Mouse (Mus musculus): Measurements from ENCODE around the gene Gopc.
"Not testable (repeated sequence)": the region's sequence is repeated elsewhere in the genome, so short reads cannot be mapped to it uniquely, and the experiment has no call there.

Gene Gopc

DNA sequence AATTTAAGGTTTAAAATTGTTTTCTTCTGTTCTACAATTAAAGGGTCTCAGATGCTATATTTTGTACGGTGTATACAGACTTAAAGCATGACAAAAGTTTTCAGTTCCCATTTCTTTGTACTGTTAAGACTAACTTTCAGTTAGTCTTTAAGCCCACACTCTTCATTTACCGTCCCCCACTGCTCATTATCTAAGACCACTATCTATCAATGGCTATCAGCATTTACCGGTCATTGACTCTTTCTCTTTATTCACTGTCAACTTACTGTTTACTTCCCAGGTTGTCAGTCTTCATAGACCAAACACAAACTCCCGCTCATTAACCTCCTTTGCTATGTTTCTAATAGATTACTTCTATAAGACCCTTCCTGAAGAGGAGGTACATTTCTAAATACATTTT is 5.3 kb upstream of the Gopc start:
- no peak for DNase-seq (ENCODE audit: low spot score in 2 of 2)

DNA sequence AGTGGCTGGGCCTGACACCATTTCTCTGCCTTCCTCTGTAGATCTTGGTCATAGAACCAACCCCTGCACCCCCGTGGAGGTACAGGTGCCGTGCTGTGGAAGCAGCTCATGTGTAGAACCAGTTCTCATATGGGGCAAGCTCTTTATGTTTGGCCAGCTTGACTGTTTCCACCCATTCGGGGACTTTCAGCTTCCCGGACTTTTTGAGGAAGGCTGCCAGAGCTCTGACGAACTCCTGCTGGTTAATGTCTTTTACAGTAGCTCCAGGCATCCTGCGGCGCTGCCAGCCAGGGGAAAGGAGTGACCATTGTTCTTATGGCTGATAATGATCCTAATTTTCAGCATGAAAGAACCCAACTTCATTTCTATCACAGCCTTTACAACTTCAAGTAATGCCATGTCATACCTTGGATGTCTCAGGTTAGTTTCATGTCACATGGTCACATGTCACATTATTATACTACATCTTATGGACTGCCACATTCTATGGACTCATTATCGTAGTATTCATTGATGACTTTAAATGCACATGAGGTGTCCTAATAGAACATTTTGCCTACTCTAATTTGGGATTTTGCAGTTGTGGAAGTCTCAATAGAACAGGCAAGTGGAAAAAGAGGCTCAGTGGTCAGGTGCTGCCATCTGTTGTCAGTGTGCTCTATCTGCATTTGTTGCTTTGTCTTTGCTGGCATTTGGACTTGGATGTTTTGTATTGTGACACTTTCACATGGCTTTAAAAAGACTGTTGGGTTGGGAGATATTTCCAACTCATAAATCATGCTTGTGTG is 3.1 kb upstream of the Gopc start:
- peak in 1 of 2 experiments; percentile 42 for DNase-seq (ENCODE audit: low spot score in 2 of 2)

DNA sequence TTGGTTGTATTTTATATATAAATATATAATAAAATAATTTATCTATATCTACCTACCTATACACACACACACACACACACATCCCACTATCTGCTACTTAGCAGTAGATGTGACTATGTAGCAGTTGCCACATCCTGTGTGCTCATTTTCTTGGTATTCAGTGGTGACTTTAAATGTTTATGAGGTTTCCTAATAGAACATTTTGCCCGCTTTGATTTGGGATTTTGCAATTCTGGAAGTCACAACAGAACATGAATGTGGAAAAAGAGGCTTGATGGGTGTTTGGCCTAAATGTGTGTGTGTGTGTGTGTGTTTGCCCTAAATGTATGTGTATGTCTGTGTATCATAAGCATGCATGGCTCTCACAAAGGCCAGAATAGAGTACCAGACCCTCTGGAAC is 1.6 kb upstream of the Gopc start:
- DNase-seq (ENCODE audit: low spot score in 2 of 2), result no peak

DNA sequence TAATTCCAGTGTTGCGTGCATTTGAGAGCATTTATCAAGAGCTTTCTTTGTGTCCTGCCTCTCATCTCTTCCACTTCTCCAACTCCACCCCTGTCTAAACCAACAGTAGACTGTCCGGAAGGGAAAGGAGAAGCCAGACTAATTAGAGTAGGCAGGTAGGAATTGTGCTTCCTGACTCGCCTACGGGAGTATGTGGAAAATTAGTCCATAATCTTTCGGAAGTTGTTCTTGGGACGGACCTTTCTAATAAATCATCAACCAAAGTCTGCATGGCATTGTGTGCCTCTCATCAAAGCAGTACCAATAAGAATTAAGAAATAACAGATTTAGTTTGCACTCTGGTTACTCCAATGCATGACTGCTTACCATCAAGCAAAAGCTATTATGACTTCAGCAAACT is 1.1 kb upstream of the Gopc start:
- no peak for DNase-seq (ENCODE audit: low spot score in 2 of 2)

DNA sequence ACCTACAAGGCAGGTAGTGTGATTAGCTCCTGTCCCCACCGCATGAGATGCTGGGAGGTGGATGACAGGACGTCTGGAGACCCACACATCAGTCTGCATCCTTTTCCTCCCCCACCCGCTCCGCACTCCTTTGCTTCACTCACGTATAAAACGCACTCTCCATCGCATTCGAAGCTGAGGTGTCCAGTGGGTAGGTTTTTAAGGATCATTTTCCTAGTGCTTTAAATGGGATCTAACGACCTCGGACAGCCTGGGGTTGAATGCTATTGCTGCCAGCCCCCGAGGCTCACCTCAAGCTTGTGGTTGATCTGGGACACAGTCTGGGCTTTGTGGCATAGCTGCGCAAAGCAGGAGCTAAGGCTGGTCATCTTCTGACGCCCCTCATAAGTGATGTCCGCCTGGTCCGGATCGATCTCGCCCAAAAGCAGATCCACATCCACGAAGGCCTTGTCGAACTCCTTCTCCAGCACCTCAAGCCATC is 563 bp downstream of the Gopc start:
- peak in 1 of 2 experiments; percentile 27 for DNase-seq (ENCODE audit: low spot score in 2 of 2)

DNA sequence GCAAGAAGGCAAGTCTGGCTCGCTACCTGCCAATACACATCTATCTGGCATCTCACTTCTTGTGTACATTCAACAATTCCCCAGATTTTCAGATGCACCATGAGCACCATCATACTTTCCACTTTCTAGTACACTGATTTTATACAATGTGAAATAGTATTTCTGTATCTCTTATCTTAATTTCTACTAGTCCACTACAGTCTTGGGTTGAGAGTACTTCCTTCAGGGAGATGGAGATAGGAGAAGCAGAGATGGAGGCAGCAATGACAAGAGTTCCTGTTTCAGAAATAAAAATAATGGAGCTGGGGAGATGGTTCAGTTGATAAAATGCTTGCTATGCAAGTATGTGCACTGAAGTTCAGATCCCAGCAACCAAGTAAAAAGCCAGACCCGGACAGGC is 4.1 kb downstream of the Gopc start:
- DNase-seq (ENCODE audit: low spot score in 2 of 2), result no peak

DNA sequence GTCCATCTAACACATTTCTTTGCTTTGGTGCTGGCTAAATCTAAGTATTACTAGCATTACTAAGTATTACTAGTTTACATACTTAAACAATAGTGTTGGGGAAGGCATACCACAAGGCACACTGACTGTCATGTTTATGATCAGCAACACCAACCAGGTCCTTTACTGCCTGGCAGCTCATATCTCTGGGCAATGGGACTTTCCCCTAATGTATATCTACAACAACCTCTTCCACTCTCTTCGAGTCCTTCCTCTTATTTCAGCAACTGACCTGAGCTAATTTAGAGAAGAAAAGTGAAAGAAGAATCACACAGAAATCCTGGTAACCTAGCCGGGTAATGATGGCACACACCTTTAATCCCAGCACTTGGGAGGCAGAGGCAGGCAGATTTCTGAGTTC is 5.5 kb downstream of the Gopc start:
- no peak for DNase-seq (ENCODE audit: low spot score in 2 of 2)

DNA sequence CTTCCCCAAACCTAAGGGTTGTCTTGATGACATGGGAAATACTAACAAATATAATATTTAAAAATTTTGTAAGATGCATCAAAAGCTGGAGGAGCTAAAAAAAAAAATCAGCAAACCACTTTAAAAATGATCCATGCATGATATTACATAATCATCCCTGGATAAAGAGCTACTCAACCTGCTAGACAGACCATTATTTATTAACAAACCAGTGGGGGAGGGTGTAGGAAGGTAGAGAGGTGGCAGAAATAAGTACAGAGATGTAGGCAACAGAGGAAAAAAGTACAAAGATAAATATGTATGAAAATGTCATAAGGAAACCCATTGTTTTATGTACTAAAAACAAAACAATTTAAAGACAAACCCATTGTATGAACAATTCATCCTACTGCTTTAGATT is 7.3 kb downstream of the Gopc start:
- no peak for DNase-seq (ENCODE audit: low spot score in 2 of 2)

DNA sequence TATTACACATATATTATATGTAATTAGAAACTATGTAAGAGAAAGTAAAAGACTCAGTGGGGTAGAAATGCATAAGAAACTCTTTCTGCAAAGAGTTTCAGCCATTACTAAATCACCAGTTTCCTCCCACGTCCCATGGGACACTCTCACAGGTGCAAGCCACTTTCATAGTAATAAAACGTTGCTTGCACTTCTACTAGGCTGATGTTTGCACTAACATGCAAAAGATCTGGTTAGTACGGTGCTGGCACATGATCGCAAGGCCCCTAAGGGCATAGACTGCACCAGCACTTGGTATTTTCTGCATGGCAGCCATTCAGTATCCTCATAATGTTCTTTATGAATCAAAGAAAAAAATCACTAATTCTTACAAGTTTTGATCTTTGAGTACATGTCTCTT is 8.1 kb downstream of the Gopc start:
- DNase-seq (ENCODE audit: low spot score in 2 of 2), result no peak

DNA sequence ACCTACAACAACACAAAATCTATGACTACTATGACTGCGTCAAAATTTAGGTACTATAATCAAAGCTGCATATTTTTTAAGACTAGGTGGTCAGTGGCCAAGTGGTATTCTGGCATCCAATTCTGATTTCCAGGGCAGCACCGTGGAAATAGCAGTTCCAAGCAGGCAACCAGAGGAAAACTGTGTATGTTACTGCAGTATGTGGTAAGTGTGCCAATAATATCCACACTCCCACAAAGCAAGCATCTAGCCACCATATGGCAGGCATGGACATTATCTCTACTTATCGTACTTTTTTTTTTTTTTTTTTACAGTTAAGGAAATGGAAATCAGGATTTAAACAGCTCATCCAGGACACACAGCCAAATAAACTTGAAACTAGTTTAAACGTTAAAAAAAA is 13.5 kb downstream of the Gopc start:
- DNase-seq (ENCODE audit: low spot score in 2 of 2), result no peak

DNA sequence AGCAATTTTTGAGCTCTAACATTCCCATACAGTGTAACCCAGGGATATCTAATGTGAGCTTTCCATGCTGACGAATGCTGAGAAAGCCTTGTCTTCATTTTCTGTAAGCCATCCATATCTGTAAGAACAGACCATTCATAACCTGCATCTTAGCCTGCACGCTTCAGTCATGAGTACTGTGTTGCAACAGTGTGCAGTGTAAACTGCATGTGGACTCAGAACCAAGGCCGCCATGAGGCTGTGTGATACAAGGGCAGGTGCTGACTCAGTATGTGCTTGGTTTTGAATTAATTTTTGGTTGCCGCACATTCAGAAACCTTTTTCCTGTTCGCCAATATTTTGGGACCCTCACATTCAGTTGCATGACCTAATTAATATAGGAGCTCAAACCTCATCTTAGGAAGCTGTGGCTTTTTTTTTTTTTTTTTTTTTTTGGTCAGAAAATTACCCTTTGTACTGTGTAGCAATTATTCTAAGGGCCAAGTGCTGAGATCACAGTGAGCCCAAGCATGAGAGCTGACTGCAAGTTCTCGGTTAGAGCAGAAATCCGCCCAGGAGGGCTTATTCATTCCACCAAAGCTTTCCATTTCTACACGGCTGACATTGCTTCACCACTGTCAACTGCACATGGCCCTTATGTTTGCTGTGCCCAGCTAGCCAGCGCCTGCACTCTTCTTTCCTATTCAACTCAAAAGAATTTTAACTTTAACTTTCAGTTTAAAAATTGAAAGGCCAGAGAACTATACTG is 20.9 kb downstream of the Gopc start:
- no peak for DNase-seq (ENCODE audit: low spot score in 2 of 2)

DNA sequence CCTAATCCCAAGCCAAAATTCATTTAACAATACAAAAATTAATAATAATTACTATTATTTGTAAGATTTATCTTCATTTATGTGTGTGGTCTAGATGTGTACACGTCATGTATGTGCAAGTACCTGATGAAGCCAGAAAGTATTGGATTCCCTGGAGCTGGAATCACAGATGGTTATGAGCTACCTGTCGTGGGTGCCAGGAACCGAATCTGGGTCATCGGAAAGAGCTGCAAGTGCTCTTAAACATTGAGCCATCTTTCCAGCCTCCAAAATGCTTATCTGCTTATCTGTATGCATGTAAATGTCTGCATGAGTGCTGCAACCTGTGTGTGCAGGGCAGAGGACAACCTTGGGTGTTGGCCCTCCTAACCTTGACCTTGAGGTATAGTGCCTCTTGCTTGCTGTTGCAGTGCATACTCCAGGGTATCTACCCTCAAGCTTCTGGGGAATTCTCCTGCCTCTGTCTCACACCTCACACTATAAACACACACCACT is 21.6 kb downstream of the Gopc start:
- DNase-seq (ENCODE audit: low spot score in 2 of 2), result no peak

DNA sequence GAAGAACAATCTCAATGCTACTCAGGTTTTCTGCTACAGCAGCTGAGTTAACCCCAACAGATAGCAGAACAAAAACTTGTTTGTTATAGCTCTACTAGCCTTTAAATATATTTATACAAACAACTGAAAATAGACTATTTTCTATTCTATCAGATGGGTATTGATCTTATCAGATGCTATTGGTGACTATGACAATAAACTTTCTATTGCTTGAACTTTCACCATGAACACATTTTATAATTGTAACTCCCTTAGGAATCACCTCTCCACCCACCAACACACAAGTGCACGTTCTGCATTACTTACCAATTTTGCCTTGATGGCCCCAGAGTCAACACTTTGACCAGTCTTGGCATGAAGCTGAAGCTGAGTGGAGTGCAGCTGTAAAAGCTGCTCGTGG is 23.5 kb downstream of the Gopc start, which contains the start of gene Gm26741:
Gene Gm26741, plus strand, starts transcription at position 301 of the 400 bp plus-strand sequence.
- DNase-seq (ENCODE audit: low spot score in 2 of 2), result no peak

DNA sequence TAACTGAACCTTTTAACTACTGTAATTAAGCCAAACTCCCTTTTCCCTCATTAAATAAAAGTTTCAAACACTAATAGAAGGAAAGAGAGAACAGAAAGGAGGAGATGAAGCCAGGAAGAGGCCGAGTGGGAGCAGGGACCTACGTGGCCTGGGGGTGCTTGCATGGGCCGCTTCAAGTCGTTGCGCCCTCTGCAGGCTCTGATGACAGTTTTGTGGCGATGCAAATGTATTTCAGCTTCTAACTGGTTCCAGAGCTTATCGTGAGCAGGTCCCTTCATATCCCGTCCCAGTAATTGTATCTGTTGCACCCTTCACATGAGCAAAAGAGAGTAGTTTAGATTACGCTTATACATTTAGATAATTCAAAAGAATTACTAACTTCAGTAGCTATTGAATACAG is 28.7 kb downstream of the Gopc start:
- DNase-seq (ENCODE audit: low spot score in 2 of 2), result no peak

DNA sequence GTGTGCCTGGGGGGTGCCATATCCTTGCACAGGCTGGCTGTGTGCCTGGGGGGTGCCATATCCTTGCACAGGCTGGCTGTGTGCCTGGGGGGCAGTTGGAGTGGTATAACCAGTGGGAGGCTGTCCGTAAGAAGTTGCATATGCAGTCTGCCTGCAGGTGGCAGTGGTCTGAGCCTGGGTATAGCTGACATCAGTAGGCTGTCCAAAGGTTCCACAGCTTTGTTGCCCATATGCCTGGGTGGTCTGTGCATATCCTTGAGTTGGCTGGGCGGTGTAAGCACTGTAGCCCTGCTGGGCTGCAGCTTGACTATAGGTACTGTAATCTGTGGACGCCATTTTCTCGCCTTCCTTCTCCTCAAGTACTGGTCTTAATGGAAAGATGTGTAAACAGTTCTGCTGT is 38.6 kb downstream of the Gopc start:
- not testable (repeated sequence) for DNase-seq (ENCODE audit: low spot score in 2 of 2)

DNA sequence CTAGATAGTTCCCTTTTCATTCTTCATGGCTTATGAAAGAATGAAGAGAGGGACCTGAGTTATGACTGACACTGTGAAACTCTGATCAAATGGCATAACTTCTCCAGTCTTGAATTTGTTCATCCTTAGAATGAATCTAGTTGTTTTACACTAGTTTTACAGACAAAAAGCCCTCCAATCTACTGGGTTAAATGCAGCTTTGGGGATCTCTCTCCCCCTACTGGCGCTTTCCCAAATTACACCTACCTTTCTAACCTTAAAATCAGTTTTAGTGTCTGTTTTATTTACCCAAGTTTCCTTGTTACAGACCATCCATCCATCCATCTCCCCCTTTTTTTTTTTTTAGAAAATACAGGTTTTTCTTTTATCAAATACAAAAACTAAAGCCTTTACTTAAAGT is 50.9 kb downstream of the Gopc start:
- DNase-seq (ENCODE audit: low spot score in 2 of 2), result peak in 1 of 2 experiments; percentile 28

DNA sequence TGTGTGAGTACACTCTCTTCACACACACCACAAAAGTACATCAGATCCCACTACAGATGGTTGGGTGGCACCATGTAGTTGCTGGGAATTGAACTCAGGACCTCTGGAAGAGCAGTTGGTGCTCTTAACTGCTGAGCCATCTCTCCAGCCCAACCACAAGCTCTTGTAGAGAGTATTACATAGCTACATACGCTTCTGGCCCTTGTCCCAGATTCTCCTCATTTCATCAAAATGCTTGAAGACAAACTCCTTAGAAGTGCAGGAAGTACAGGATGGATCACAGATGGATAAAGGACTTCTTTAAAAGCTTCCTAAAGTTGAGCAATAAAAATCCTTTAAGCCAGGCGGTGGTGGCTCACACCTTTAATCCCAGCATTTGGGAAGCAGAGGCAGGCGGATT is 60.0 kb downstream of the Gopc start:
- DNase-seq (ENCODE audit: low spot score in 2 of 2), result no peak

DNA sequence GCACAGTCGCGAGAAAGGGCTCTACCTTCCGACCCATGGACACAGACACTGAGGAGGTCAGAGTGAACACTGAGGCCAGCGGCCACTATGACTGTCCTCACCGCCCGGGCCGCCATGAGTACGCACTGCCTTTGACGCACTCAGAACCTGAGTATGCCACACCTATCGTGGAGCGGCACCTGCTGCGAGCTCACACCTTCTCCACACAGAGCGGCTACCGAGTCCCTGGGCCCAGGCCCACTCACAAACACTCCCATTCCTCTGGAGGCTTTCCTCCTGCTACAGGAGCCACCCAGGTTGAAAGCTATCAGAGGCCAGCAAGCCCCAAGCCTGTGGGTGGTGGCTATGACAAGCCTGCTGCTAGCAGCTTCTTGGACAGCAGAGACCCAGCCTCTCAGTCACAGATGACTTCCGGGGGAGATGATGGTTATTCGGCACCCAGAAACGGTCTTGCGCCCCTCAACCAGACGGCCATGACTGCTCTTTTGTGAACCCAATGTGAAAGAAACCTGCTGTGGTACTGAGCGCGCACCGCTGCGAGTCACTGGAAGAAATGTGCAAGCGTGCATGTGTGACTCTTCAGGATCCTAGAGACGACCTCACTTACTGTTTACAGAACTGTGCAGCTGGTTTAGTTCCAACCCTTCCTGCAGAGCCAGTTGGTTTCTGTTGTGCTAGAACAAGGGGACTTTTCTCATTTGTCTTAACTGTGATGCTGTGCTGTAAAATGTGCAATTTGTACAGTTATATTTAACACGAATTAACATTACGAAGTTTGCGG is 62.2 kb downstream of the Gopc start:
- DNase-seq (ENCODE audit: low spot score in 2 of 2), result no peak

DNA sequence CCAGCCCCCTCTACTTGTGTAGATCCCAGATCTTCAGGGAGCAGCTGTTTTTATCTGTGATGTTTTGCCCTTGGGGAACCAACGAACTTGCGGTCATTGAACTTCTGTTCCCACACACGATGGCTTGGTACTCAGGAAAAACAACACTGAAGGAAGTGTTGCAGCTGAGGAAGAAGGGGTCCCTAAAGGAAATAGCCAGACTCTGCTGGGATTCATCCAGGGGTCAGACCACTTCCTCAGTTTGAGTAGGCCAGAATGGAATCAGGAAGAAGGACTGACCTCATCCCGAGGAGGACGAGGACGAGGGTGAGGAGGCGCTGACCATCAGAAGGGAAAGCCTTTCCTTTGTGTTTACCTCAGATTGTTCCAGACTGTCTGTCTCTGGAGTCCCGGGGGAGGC is 72.7 kb downstream of the Gopc start:
- no peak for DNase-seq (ENCODE audit: low spot score in 2 of 2)

DNA sequence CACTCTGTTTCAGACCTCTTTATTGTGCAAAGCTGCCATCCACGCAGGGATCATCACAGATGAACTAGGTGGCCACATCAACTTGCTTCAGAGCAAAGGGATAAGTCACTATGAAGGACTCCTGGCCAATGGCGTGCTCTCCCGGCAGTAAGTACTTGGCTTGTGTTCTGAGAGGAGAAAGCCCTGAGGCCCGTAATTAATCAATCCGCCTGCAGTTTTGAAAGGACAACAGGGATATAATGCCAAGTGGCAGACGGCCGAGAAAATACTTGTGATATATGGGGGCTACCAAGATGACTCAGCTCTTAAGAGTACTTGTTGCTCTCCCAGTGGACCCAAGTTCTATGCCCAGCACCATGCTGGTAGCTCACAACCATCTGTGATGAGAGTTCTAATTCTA is 77.3 kb downstream of the Gopc start:
- DNase-seq (ENCODE audit: low spot score in 2 of 2), result no peak

DNA sequence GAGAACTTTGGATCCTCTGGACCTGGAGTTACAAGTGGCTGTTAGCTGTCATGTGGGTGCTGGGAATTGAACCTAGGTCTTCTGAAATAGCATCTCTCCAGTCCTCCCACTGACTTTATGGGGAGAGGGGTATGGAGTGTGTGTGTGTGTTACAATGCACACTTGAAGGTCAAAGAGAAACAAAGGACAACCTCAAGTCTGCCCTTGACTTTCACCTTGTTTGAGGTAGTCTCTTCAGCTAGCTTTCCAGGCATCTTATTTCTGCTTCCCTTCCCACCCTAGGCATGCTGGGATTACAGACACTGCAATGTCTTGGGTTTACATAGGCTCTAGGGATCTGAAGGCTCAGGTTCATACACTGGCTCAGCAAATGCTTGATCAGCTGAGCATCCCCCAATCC is 79.7 kb downstream of the Gopc start:
- DNase-seq (ENCODE audit: low spot score in 2 of 2), result no peak

DNA sequence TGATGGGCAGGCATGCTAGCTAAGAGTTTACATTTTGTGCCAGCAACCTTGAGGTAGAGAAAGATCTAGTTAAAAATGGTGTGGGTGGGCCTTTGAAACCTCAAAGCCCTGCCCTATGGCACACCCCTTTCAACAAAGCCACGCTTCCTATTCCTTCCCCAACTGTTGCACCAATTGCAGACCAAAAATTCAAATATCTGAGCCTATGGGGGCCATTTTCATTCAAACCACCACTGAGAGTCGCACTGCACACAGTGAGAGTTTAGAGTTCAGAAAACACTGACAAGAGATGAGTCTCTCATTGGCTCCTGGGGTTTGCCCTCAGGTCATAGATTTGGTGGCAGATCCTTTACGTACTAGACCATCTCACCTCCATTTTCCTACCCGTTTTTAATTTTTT is 80.2 kb downstream of the Gopc start:
- no peak for DNase-seq (ENCODE audit: low spot score in 2 of 2)
